Mouse (Mus musculus) E14TG2a.4 (cell line): Measurements from ENCODE around the gene Ptf1a.

ENCODE experiments used
- CTCF ChIP-seq: conservative IDR thresholded peaks from 2 replicates; pipeline ENCODE4 v1.5.1; 2014; ENCODE audit warnings: low read length
- NANOG ChIP-seq: IDR thresholded peaks from 2 replicates; pipeline ENCODE4 v1.6.1; 2014; ENCODE audit warnings: borderline replicate concordance, low read length, mixed read lengths
- POU5F1 ChIP-seq: IDR thresholded peaks from 2 replicates; pipeline ENCODE4 v1.6.1; 2014; ENCODE audit warnings: low read length, borderline replicate concordance

GRCm38 (mm10) chr2:19405409-19405808 is 40.1 kb upstream of the Ptf1a start:
- TF ChIP-seq CTCF = no peak
- no peak for TF ChIP-seq NANOG
- no peak for TF ChIP-seq POU5F1
